Mouse (Mus musculus): ENCODE data around the gene Gja8.

- no peak for TF ChIP-seq GATA1 (IDR thresholded peaks at IDR 0.05; ENCODE audit: low read length)
- TF ChIP-seq TAL1 (IDR thresholded peaks at IDR 0.05; ENCODE audit: low read length) = no peak
These were observed 12.9 kb upstream of the Gja8 start for GRCm38 (mm10) chr3:96938738-96939137.
